Mouse (Mus musculus) stomach, postnatal 0 days (tissue): ENCODE results near the gene Stox2. TPM values are rescaled to one million over a fixed set of nuclear protein-coding genes. Genes with fewer than 3 reads are reported as not detected.

Source experiments
- ATAC-seq: fragments of 200-750 bp; cut with Nextera tagmentation; 2 replicates; pipeline ENCODE4 v1.8.0; 2017; ENCODE audit not compliant: low FRiP score, low TSS enrichment
- DNase-seq: peaks from one replicate; pipeline ENCODE4 v3.0.0-alpha.2; 2016; ENCODE audit warnings: low spot score
- H3K27ac ChIP-seq: fragments of 300-500 bp; sonication (generic); replicated peaks from 2 replicates; pipeline ENCODE4 v1.5.1; 2014; ENCODE audit warnings: mild to moderate bottlenecking, control low read depth
- H3K27me3 ChIP-seq: fragments of 300-500 bp; sonication (generic); 2 replicates; pipeline ENCODE4 v1.6.1; 2014; ENCODE audit warnings: low read length; ENCODE audit not compliant: control insufficient read depth, insufficient read depth
- H3K36me3 ChIP-seq: fragments of 300-500 bp; sonication (generic); 2 replicates; pipeline ENCODE4 v1.6.1; 2014; ENCODE audit warnings: low read length, mixed read lengths; ENCODE audit not compliant: control insufficient read depth, insufficient read depth
- H3K4me1 ChIP-seq: fragments of 300-500 bp; sonication (generic); replicated peaks from 2 replicates; pipeline ENCODE4 v1.6.1; 2014; ENCODE audit warnings: antibody characterized with exemption; ENCODE audit not compliant: control insufficient read depth, insufficient read depth
- H3K4me2 ChIP-seq: fragments of 300-500 bp; sonication (generic); replicated peaks from 2 replicates; pipeline ENCODE4 v1.6.1; 2014; ENCODE audit warnings: low read depth, mild to moderate bottlenecking, control low read depth, moderate library complexity
- H3K4me3 ChIP-seq: fragments of 300-500 bp; sonication (generic); 2 replicates; pipeline ENCODE4 v1.5.1; 2014; ENCODE audit warnings: low read depth, low read length, control low read depth
- H3K9ac ChIP-seq: fragments of 300-500 bp; sonication (generic); 2 replicates; pipeline ENCODE4 v1.6.1; 2014; ENCODE audit warnings: mild to moderate bottlenecking, low read length, control low read depth, mixed read lengths
- H3K9me3 ChIP-seq: fragments of 300-500 bp; sonication (generic); 2 replicates; pipeline ENCODE4 v1.6.1; 2016; ENCODE audit warnings: low read length; ENCODE audit not compliant: control insufficient read depth
- CTCF ChIP-seq: IDR thresholded peaks from 2 replicates; pipeline ENCODE4 v1.5.1; 2016; ENCODE audit warnings: antibody characterized with exemption, low read depth, mild to moderate bottlenecking, moderate library complexity
- EP300 ChIP-seq: optimal IDR thresholded peaks from 2 replicates; pipeline ENCODE3; 2016; ENCODE audit warnings: antibody characterized with exemption
- WGBS: fragments of 180-500 bp; shearing (Covaris S2); extraction: QIAGEN DNeasy Blood & Tissue Kit; methylation state at CpG from one replicate; pipeline ENCODE4 v1.1.7; 2014; 5-methylcytosine and 5-hydroxymethylcytosine counted together
- polyA plus RNA-seq: library from polyadenylated mRNA; unstranded; fragments of >200 nt; fragmentation: Nextera tagmentation; extraction: Ambion mirVana; gene quantifications from 2 replicates; pipeline ENCODE4 v1.2.1, GENCODE M21; 2015

The Stox2 gene
- polyA plus RNA-seq, 1 experiment from 2014 or later, result 5.7 TPM

GRCm38 (mm10) chr8:47180181-47180580 is 266.0 kb downstream of the Stox2 start:
- no peaks in the 10 kb centered on the region for H3K4me1 ChIP-seq
- ATAC-seq (no peak), DNase-seq (no peak)
- no peak overlapping the region for H3K4me2 ChIP-seq
- H3K27me3 ChIP-seq, result no peaks in the 10 kb centered on the region
- no peak for TF ChIP-seq EP300
- TF ChIP-seq CTCF, result no peak
- H3K9me3 ChIP-seq, result no peaks in the 10 kb centered on the region
- H3K4me3 ChIP-seq, result no peak overlapping the region
- H3K27ac ChIP-seq, result no peak overlapping the region
- no peak overlapping the region for H3K9ac ChIP-seq
- WGBS, result 48% methylated on average over 5 of the region's 5 CpGs
- no peaks in the 10 kb centered on the region for H3K36me3 ChIP-seq

GRCm38 (mm10) chr8:47178785-47179184 is 267.4 kb downstream of the Stox2 start:
- no peak overlapping the region for H3K4me2 ChIP-seq
- H3K4me3 ChIP-seq, result no peak overlapping the region
- 90% methylated on average over 2 of the region's 2 CpGs for WGBS
- H3K4me1 ChIP-seq, result no peaks in the 10 kb centered on the region
- DNase-seq, result no peak
- no peak for TF ChIP-seq EP300
- no peak for TF ChIP-seq CTCF
- H3K27ac ChIP-seq, result no peak overlapping the region
- no peak overlapping the region for H3K9ac ChIP-seq
- H3K9me3 ChIP-seq, result no peaks in the 10 kb centered on the region
- ATAC-seq, result no peak
- no peaks in the 10 kb centered on the region for H3K36me3 ChIP-seq
- no peaks in the 10 kb centered on the region for H3K27me3 ChIP-seq

GRCm38 (mm10) chr8:47173823-47174222 is 272.3 kb downstream of the Stox2 start:
- DNase-seq (no peak), ATAC-seq (no peak)
- no peak for TF ChIP-seq CTCF
- no peak for TF ChIP-seq EP300
- Histone ChIP-seq H3K9me3 (peaks cover 3% of the 10 kb centered on the region; the same call in 1 of the 2 replicates), H3K4me3 (no peak overlapping the region), H3K27me3 (no peaks in the 10 kb centered on the region), H3K4me1 (no peaks in the 10 kb centered on the region), H3K4me2 (no peak overlapping the region), H3K9ac (no peak overlapping the region), H3K27ac (no peak overlapping the region), H3K36me3 (no peaks in the 10 kb centered on the region)
- 57% methylated on average over 7 of the region's 7 CpGs for WGBS

GRCm38 (mm10) chr8:47172848-47173247 is 273.3 kb downstream of the Stox2 start:
- no peak for ATAC-seq
- no peak overlapping the region for H3K4me3 ChIP-seq
- H3K36me3 ChIP-seq, result no peaks in the 10 kb centered on the region
- H3K9ac ChIP-seq, result no peak overlapping the region
- H3K4me1 ChIP-seq, result no peaks in the 10 kb centered on the region
- no peaks in the 10 kb centered on the region for H3K27me3 ChIP-seq
- H3K4me2 ChIP-seq, result no peak overlapping the region
- TF ChIP-seq EP300, result no peak
- no peak for TF ChIP-seq CTCF
- no peak overlapping the region for H3K27ac ChIP-seq
- DNase-seq, result no peak
- H3K9me3 ChIP-seq, result peaks cover 3% of the 10 kb centered on the region; the same call in 1 of the 2 replicates
- 70% methylated on average over 10 of the region's 10 CpGs for WGBS

- H3K27ac ChIP-seq, result no peak overlapping the region
- no peak for TF ChIP-seq EP300
- no peak for TF ChIP-seq CTCF
- 78% methylated on average over 3 of the region's 3 CpGs for whole genome bisulfite sequencing
These were observed 285.5 kb downstream of the Stox2 start for GRCm38 (mm10) chr8:47160688-47161087.

GRCm38 (mm10) chr8:47154521-47154920 is 291.6 kb downstream of the Stox2 start:
- WGBS, result 97% methylated on average over 2 of the region's 2 CpGs
- Histone ChIP-seq H3K9me3 (no peaks in the 10 kb centered on the region), H3K4me2 (no peak overlapping the region), H3K27ac (no peak overlapping the region), H3K4me1 (no peaks in the 10 kb centered on the region), H3K4me3 (no peak overlapping the region), H3K27me3 (no peaks in the 10 kb centered on the region), H3K36me3 (no peaks in the 10 kb centered on the region), H3K9ac (no peak overlapping the region)
- ATAC-seq (no peak), DNase-seq (no peak)
- TF ChIP-seq EP300, result no peak
- TF ChIP-seq CTCF, result peak; percentile 40

More at GRCm38 (mm10) chr8:47160688-47161087, 285.5 kb downstream of the Stox2 start:
- Histone ChIP-seq H3K27me3 (no peaks in the 10 kb centered on the region), H3K9ac (no peak overlapping the region), H3K4me3 (no peak overlapping the region), H3K36me3 (no peaks in the 10 kb centered on the region), H3K4me2 (no peak overlapping the region), H3K9me3 (no peaks in the 10 kb centered on the region), H3K4me1 (no peaks in the 10 kb centered on the region)
- ATAC-seq (no peak), DNase-seq (no peak)
